Mouse (Mus musculus): ENCODE results near the gene Kcna3. TPM values are rescaled to one million over a fixed set of nuclear protein-coding genes. Genes with fewer than 3 reads are reported as not detected.
A peak's percentile ranks its signal among the peaks of the same experiment; 100 is the strongest.

Kcna3 gene
- 0.04 TPM for polyA plus RNA-seq (2012; fragmentation: generic; extraction: Trizol)
- long read RNA-seq, experiment 1 = 0 reads
- long read RNA-seq, experiment 2 = 0 reads

- Histone ChIP-seq H3K79me2 (ENCODE audit: control insufficient read depth, insufficient read depth) (no peaks in the 10 kb centered on the region), H3K36me3 (ENCODE audit: control insufficient read depth, insufficient read depth) (no peaks in the 10 kb centered on the region), H3ac (ENCODE audit: control insufficient read depth, insufficient read length, low read depth) (peak within 1 kb of the TSS; percentile 53), H3K79me3 (ENCODE audit: low read depth) (no peaks in the 10 kb centered on the region), H3K27me3 (ENCODE audit: control insufficient read depth, insufficient read depth, insufficient read length) (peaks cover 17% of the 10 kb centered on the region), H3K4me3 (ENCODE audit: insufficient read depth, poor library complexity, severe bottlenecking) (no peak within 1 kb of the TSS)
- no peak for TF ChIP-seq CTCF (IDR thresholded peaks at IDR 0.05; ENCODE audit: control insufficient read depth, insufficient read depth, insufficient read length)
Observed at GRCm38 (mm10) chr3:107035521-107036457, at the start of gene Kcna3. TSS of gene Kcna3 (plus strand) at chr3:107036169.

GRCm38 (mm10) chr3:106991334-106991733 is 44.6 kb upstream of the Kcna3 start:
- Histone ChIP-seq H3K79me2 (ENCODE audit: control insufficient read depth, insufficient read depth) (no peaks in the 10 kb centered on the region), H3K36me3 (ENCODE audit: control insufficient read depth, insufficient read depth) (no peaks in the 10 kb centered on the region), H3K4me3 (ENCODE audit: insufficient read depth, poor library complexity, severe bottlenecking) (no peak overlapping the region), H3ac (ENCODE audit: control insufficient read depth, insufficient read length, low read depth) (no peak overlapping the region), H3K27me3 (ENCODE audit: control insufficient read depth, insufficient read depth, insufficient read length) (no peaks in the 10 kb centered on the region), H3K79me3 (ENCODE audit: low read depth) (no peaks in the 10 kb centered on the region)
- no peak for TF ChIP-seq CEBPB (IDR thresholded peaks at IDR 0.05; ENCODE audit: low read depth)
- TF ChIP-seq MYOD1 (IDR thresholded peaks at IDR 0.05; ENCODE audit: control insufficient read depth, insufficient read length, low read depth) = no peak
- no peak for TF ChIP-seq USF1 (IDR thresholded peaks at IDR 0.05; ENCODE audit: low read depth)
- no peak for TF ChIP-seq MYOG (IDR thresholded peaks at IDR 0.05; ENCODE audit: control insufficient read depth, extremely low read depth, insufficient read length)
- TF ChIP-seq FOSL1 (IDR thresholded peaks at IDR 0.05; ENCODE audit: insufficient read depth, low read length, poor library complexity, severe bottlenecking) = no peak
- no peak for TF ChIP-seq MAX (IDR thresholded peaks at IDR 0.05)
- no peak for TF ChIP-seq CTCF (IDR thresholded peaks at IDR 0.05; ENCODE audit: control insufficient read depth, insufficient read depth, insufficient read length)

DNA sequence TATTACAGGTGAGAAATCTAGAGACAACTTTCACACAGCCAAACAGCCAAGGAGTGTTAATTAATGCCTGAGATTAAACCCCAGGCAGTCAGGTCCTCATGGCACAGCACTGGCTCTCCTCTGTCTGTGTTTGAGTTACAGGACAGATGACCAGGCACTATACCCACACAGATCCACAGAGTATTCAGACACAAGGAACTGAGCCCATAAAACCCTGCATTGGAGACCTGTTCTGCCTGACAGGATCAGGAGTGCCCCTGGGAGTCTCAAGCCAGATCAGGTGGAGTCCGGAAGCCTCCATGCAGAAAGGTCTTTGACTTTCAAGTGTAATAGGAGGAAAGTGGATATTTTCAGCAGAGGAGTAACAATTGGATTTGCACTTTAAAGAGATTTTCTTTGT is 40.6 kb upstream of the Kcna3 start:
- Histone ChIP-seq H3K79me2 (ENCODE audit: control insufficient read depth, insufficient read depth) (no peaks in the 10 kb centered on the region), H3K36me3 (ENCODE audit: control insufficient read depth, insufficient read depth) (no peaks in the 10 kb centered on the region), H3K4me3 (ENCODE audit: insufficient read depth, poor library complexity, severe bottlenecking) (no peak overlapping the region)

GRCm38 (mm10) chr3:106996186-106996585 is 39.8 kb upstream of the Kcna3 start:
- Histone ChIP-seq H3K79me3 (ENCODE audit: low read depth) (no peaks in the 10 kb centered on the region), H3K4me3 (ENCODE audit: insufficient read depth, poor library complexity, severe bottlenecking) (no peak overlapping the region), H3K27me3 (ENCODE audit: control insufficient read depth, insufficient read depth, insufficient read length) (no peaks in the 10 kb centered on the region), H3ac (ENCODE audit: control insufficient read depth, insufficient read length, low read depth) (no peak overlapping the region), H3K79me2 (ENCODE audit: control insufficient read depth, insufficient read depth) (no peaks in the 10 kb centered on the region), H3K36me3 (ENCODE audit: control insufficient read depth, insufficient read depth) (no peaks in the 10 kb centered on the region)
- no peak for TF ChIP-seq CEBPB (IDR thresholded peaks at IDR 0.05; ENCODE audit: low read depth)
- no peak for TF ChIP-seq MYOD1 (IDR thresholded peaks at IDR 0.05; ENCODE audit: control insufficient read depth, insufficient read length, low read depth)
- no peak for TF ChIP-seq FOSL1 (IDR thresholded peaks at IDR 0.05; ENCODE audit: insufficient read depth, low read length, poor library complexity, severe bottlenecking)
- no peak for TF ChIP-seq MAX (IDR thresholded peaks at IDR 0.05)
- no peak for TF ChIP-seq CTCF (IDR thresholded peaks at IDR 0.05; ENCODE audit: control insufficient read depth, insufficient read depth, insufficient read length)
- no peak for TF ChIP-seq MYOG (IDR thresholded peaks at IDR 0.05; ENCODE audit: control insufficient read depth, extremely low read depth, insufficient read length)
- TF ChIP-seq USF1 (IDR thresholded peaks at IDR 0.05; ENCODE audit: low read depth) = no peak

More for the DNA sequence above, 40.6 kb upstream of the Kcna3 start:
- Histone ChIP-seq H3ac (ENCODE audit: control insufficient read depth, insufficient read length, low read depth) (no peak overlapping the region), H3K27me3 (ENCODE audit: control insufficient read depth, insufficient read depth, insufficient read length) (no peaks in the 10 kb centered on the region), H3K79me3 (ENCODE audit: low read depth) (no peaks in the 10 kb centered on the region)
- TF ChIP-seq MYOG (IDR thresholded peaks at IDR 0.05; ENCODE audit: control insufficient read depth, extremely low read depth, insufficient read length) (no peak), USF1 (IDR thresholded peaks at IDR 0.05; ENCODE audit: low read depth) (no peak), CEBPB (IDR thresholded peaks at IDR 0.05; ENCODE audit: low read depth) (no peak), FOSL1 (IDR thresholded peaks at IDR 0.05; ENCODE audit: insufficient read depth, low read length, poor library complexity, severe bottlenecking) (no peak), MYOD1 (IDR thresholded peaks at IDR 0.05; ENCODE audit: control insufficient read depth, insufficient read length, low read depth) (no peak), CTCF (IDR thresholded peaks at IDR 0.05; ENCODE audit: control insufficient read depth, insufficient read depth, insufficient read length) (no peak), MAX (IDR thresholded peaks at IDR 0.05) (no peak)

GRCm38 (mm10) chr3:106998370-106998769 is 37.6 kb upstream of the Kcna3 start:
- no peaks in the 10 kb centered on the region for H3K36me3 ChIP-seq (ENCODE audit: control insufficient read depth, insufficient read depth)
- H3K79me2 ChIP-seq (ENCODE audit: control insufficient read depth, insufficient read depth) = no peaks in the 10 kb centered on the region
- H3ac ChIP-seq (ENCODE audit: control insufficient read depth, insufficient read length, low read depth) = no peak overlapping the region
- no peak overlapping the region for H3K4me3 ChIP-seq (ENCODE audit: insufficient read depth, poor library complexity, severe bottlenecking)
- TF ChIP-seq MYOG (IDR thresholded peaks at IDR 0.05; ENCODE audit: control insufficient read depth, extremely low read depth, insufficient read length) (no peak), MYOD1 (IDR thresholded peaks at IDR 0.05; ENCODE audit: control insufficient read depth, insufficient read length, low read depth) (no peak), USF1 (IDR thresholded peaks at IDR 0.05; ENCODE audit: low read depth) (no peak), FOSL1 (IDR thresholded peaks at IDR 0.05; ENCODE audit: insufficient read depth, low read length, poor library complexity, severe bottlenecking) (no peak), MAX (IDR thresholded peaks at IDR 0.05) (no peak), CTCF (IDR thresholded peaks at IDR 0.05; ENCODE audit: control insufficient read depth, insufficient read depth, insufficient read length) (no peak), CEBPB (IDR thresholded peaks at IDR 0.05; ENCODE audit: low read depth) (no peak)
- no peaks in the 10 kb centered on the region for H3K79me3 ChIP-seq (ENCODE audit: low read depth)
- H3K27me3 ChIP-seq (ENCODE audit: control insufficient read depth, insufficient read depth, insufficient read length) = no peaks in the 10 kb centered on the region

Data from C2C12 (cell line).